Mouse (Mus musculus) retina, postnatal 7 days (tissue): ENCODE measurements around the gene Pglyrp4.
A peak's percentile ranks its signal among the peaks of the same experiment; 100 is the strongest.
"Not testable (repeated sequence)": the region's sequence is repeated elsewhere in the genome, so short reads cannot be mapped to it uniquely, and the experiment has no call there.

ENCODE experiments used
- DNase-seq: peaks from one replicate; pipeline ENCODE4 v3.0.0-alpha.2; 2012; ENCODE audit warnings: low read depth, low spot score

Gene Pglyrp4

GRCm38 (mm10) chr3:90726606-90727005 lies at the start of gene Pglyrp4:
TSS of gene Pglyrp4 (plus strand) at chr3:90726906.
- no peak for DNase-seq

DNA sequence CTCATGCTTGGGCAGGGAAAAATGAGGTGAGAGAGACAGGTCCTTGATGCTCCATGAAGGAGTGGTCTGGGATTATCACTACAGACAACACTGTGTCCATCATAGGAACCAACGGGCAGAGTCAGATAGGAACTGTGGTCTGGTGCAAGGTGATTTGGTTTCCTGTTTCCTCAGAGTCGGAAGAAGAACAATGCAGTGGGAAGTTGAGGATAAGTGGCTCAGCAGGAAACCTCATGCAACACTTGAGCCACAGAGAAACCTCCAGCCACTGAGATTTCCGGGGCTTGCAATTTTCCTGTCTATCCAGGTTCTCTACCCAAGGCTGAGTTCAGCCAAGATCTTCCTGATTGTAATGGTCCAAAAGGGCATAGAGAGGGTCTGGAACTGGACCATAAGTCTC lies 48.0 kb upstream of the Pglyrp4 start:
- no peak for DNase-seq

DNA sequence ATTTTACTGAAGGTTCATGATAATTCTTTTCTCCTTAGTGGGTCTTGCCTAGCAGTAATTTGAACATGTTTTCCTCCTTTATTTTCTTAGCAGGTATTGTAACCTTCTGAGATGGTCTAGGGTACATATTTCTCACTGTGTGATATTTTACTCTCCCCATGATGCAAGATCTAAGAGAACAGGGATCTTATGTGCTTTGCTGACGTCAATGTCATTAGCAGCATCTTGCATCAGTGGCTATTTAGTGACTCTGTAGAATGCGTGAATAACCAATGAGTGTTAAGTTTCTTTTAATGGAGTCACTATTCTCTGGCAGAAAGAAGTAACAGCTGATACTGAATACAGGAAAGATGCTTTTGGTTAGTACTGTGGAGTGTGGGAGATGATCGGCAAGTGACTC lies 42.8 kb upstream of the Pglyrp4 start:
- DNase-seq = no peak

DNA sequence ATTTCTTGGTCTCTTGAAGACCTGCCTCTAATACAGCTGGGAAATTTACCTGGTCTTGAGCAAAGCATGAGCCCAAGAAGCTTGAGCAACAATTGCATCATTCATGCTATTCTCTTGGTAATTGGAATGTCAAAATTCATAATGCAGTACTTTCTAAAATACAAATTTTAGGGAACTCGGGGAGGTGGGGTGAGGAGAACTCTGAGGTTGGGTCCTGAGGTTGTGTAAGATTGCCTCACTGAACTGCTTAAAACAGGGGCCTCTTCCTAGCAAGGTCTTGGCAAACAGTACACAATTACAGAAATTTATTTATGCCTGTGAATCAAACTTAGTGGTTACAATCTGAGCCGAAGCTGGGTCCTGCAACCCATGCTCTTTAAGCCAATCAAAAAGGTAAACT lies 39.9 kb upstream of the Pglyrp4 start:
- DNase-seq = no peak

DNA sequence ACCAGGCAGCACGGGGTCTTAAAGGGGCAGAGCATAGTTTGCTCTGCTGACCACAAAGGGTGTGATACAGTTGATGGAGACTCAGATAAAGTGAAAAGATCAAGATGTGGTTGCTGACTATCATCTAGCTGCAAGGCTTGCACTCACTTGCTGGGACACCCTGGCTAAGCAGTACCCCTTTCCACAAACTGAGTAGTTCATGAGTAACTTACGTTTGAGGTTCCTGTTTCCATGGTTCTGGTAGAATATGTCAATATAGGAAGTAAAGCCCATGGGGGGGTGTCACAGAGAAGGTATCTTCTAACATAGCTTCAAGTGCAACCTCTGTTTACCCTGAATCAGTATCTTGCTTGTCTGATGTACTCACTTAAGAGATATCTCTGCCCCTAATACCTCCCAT lies 33.2 kb upstream of the Pglyrp4 start:
- DNase-seq = no peak

GRCm38 (mm10) chr3:90695613-90696012 lies 31.1 kb upstream of the Pglyrp4 start, which contains the start of gene S100a9:
TSS of gene S100a9 (minus strand) at chr3:90695721.
- no peak for DNase-seq

GRCm38 (mm10) chr3:90702244-90702643 lies 24.5 kb upstream of the Pglyrp4 start:
- no peak for DNase-seq

DNA sequence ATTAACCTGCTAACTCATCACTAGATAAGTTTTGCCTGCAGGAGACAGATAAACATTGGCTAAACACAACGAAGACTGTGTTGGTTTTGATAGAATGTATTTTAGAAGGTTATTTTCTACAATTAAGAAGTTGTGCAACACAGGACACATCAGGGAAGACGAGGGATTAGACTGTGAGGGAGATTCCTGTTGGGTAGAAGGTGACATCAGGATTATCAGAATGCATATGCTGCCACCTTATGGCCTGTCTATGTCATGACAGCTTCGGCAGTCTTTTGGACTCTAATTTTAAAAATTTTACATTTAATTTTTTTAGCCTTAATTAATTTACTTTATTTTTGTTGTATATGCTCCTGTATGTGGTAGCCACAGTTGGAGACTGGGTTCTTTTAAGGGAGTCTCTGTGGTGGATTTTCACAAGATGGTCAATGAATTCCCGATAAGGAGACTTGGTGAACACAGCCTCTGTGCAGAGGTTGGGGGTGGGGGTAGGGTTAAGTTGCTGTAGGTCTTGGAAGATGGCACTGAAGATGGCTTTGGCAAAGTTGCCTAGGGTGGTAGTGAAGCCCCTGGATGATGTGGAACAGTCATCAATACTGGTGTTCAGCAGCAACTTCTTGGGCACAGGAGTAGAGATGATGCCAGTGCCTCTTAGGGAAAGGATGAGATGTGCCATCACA lies 18.0 kb upstream of the Pglyrp4 start:
- DNase-seq = peak; percentile 17

GRCm38 (mm10) chr3:90709591-90710460 lies 16.9 kb upstream of the Pglyrp4 start:
- DNase-seq = peak; percentile 88

GRCm38 (mm10) chr3:90749658-90750057 lies 23.0 kb downstream of the Pglyrp4 start:
- no peak for DNase-seq

- not testable (repeated sequence) for DNase-seq
Measured at GRCm38 (mm10) chr3:90777776-90778175, 51.1 kb downstream of the Pglyrp4 start, which contains the start of gene Gm5849. TSS of gene Gm5849 (minus strand) at chr3:90777876.
